Mouse (Mus musculus): ENCODE data around the gene H2-Q4. TPM values are rescaled to one million over a fixed set of nuclear protein-coding genes. Genes with fewer than 3 reads are reported as not detected.
"Not testable (repeated sequence)": the region's sequence is repeated elsewhere in the genome, so short reads cannot be mapped to it uniquely, and the experiment has no call there.

Gene H2-Q4
- polyA plus RNA-seq, 1 experiment from 2014 or later, result 0.59 TPM

DNA sequence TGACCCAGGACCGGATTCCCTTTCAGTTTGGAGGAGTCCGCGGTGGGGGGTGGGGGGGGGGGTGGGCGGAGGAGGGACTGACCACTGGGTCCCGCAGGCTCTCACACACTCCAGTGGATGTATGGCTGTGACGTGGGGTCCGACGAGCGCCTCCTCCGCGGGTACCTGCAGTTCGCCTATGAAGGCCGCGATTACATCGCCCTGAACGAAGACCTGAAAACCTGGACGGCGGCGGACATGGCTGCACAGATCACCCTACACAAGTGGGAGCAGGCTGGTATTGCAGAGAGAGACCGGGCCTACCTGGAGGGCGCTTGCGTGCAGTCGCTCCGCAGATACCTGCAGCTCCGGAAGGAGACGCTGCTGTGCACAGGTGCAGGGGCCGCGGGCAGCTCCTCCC is 46.1 kb downstream of the H2-Q4 start:
- H3K36me3 ChIP-seq (replicated peaks; ENCODE audit: control insufficient read depth, insufficient read depth); H3K9me3 ChIP-seq (ENCODE audit: control insufficient read depth, low read length); DNase-seq (ENCODE audit: low spot score); H3K9ac ChIP-seq; H3K4me1 ChIP-seq (replicated peaks; ENCODE audit: control insufficient read depth, insufficient read depth, low read length); H3K27ac ChIP-seq: not testable (repeated sequence)
- ATAC-seq (ENCODE audit: low FRiP score), result peak; percentile 18; the same call in 1 of the 2 replicates
- Histone ChIP-seq H3K4me2 (replicated peaks) (peak overlapping the region; percentile 66), H3K27me3 (ENCODE audit: control insufficient read depth, insufficient read depth, low read length) (peaks cover 27% of the 10 kb centered on the region), H3K4me3 (replicated peaks; ENCODE audit: low read length) (peak overlapping the region; percentile 36)
- WGBS, result 12% methylated on average over 26 of the region's 28 CpGs

- peaks cover 16% of the 10 kb centered on the region for H3K27me3 ChIP-seq (ENCODE audit: control insufficient read depth, insufficient read depth, low read length)
- H3K4me1 ChIP-seq (replicated peaks; ENCODE audit: control insufficient read depth, insufficient read depth, low read length); H3K9me3 ChIP-seq (ENCODE audit: control insufficient read depth, low read length); ATAC-seq (ENCODE audit: low FRiP score); H3K27ac ChIP-seq; H3K36me3 ChIP-seq (replicated peaks; ENCODE audit: control insufficient read depth, insufficient read depth); DNase-seq (ENCODE audit: low spot score); H3K4me2 ChIP-seq (replicated peaks); H3K4me3 ChIP-seq (replicated peaks; ENCODE audit: low read length); H3K9ac ChIP-seq: not testable (repeated sequence)
- WGBS, result 90% methylated on average over 6 of the region's 6 CpGs
Measured at GRCm38 (mm10) chr17:35428883-35429282, 49.5 kb downstream of the H2-Q4 start.

- H3K9ac ChIP-seq; H3K4me3 ChIP-seq (replicated peaks; ENCODE audit: low read length); H3K9me3 ChIP-seq (ENCODE audit: control insufficient read depth, low read length); ATAC-seq (ENCODE audit: low FRiP score); H3K36me3 ChIP-seq (replicated peaks; ENCODE audit: control insufficient read depth, insufficient read depth); H3K27me3 ChIP-seq (ENCODE audit: control insufficient read depth, insufficient read depth, low read length); H3K4me2 ChIP-seq (replicated peaks); H3K4me1 ChIP-seq (replicated peaks; ENCODE audit: control insufficient read depth, insufficient read depth, low read length); DNase-seq (ENCODE audit: low spot score); H3K27ac ChIP-seq: not testable (repeated sequence)
- WGBS, result 84% methylated on average over 6 of the region's 6 CpGs
Measured at GRCm38 (mm10) chr17:35430671-35431070, 51.3 kb downstream of the H2-Q4 start.

- not testable (repeated sequence) for H3K36me3 ChIP-seq (replicated peaks; ENCODE audit: control insufficient read depth, insufficient read depth); H3K4me1 ChIP-seq (replicated peaks; ENCODE audit: control insufficient read depth, insufficient read depth, low read length); H3K27ac ChIP-seq; DNase-seq (ENCODE audit: low spot score); H3K27me3 ChIP-seq (ENCODE audit: control insufficient read depth, insufficient read depth, low read length); H3K4me3 ChIP-seq (replicated peaks; ENCODE audit: low read length); H3K9me3 ChIP-seq (ENCODE audit: control insufficient read depth, low read length); H3K4me2 ChIP-seq (replicated peaks); H3K9ac ChIP-seq; ATAC-seq (ENCODE audit: low FRiP score)
- 87% methylated on average over 3 of the region's 3 CpGs for WGBS
Measured at GRCm38 (mm10) chr17:35432167-35432566, 52.8 kb downstream of the H2-Q4 start.

DNA sequence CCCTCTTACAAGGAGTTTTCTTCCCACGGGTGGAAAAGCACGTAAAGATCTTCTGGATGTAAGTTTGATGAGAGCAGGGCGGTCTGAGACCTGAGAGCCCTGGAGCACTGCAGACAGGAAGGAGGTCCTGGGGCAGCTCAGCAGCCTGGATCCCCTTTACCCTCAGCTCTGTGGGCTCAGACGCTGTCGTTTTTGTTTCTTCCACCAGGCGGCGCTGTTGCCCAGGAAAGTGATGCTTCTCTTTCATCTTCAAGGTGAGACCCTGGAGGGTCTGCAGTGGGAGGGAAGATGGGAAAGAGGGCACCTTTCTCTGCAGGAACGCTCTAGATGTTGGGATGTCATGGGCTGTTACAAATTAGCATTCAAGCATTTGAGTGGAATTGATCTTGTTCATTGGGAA is 55.4 kb downstream of the H2-Q4 start:
- H3K4me3 ChIP-seq (replicated peaks; ENCODE audit: low read length); H3K4me1 ChIP-seq (replicated peaks; ENCODE audit: control insufficient read depth, insufficient read depth, low read length); H3K27ac ChIP-seq; H3K36me3 ChIP-seq (replicated peaks; ENCODE audit: control insufficient read depth, insufficient read depth); H3K9me3 ChIP-seq (ENCODE audit: control insufficient read depth, low read length); H3K4me2 ChIP-seq (replicated peaks); ATAC-seq (ENCODE audit: low FRiP score); H3K9ac ChIP-seq; H3K27me3 ChIP-seq (ENCODE audit: control insufficient read depth, insufficient read depth, low read length): not testable (repeated sequence)
- WGBS, result 10% methylated on average over 8 of the region's 8 CpGs
- DNase-seq (ENCODE audit: low spot score), result peak; percentile 68

Other genes with a start within 250 kb of the H2-Q4 start
- gene Apom, start 247.6 kb upstream of the H2-Q4 start, polyA plus RNA-seq (2014; fragmentation: Nextera tagmentation; extraction: Ambion mirVana), result 0.39 TPM in 1 of 2 replicates, not detected in the other
- 90.2 and 98.2 TPM in 2 replicates for gene Bag6, start 244.4 kb upstream of the H2-Q4 start, polyA plus RNA-seq (2014; fragmentation: Nextera tagmentation; extraction: Ambion mirVana)
- 152 and 168 TPM in 2 replicates for gene Prrc2a, start 214.7 kb upstream of the H2-Q4 start, polyA plus RNA-seq (2014; fragmentation: Nextera tagmentation; extraction: Ambion mirVana)
- 7.8 and 8.7 TPM in 2 replicates for gene Aif1, start 203.5 kb upstream of the H2-Q4 start, polyA plus RNA-seq (2014; fragmentation: Nextera tagmentation; extraction: Ambion mirVana)
- 8.2 and 13.3 TPM in 2 replicates for gene Lst1, start 191.2 kb upstream of the H2-Q4 start, polyA plus RNA-seq (2014; fragmentation: Nextera tagmentation; extraction: Ambion mirVana)
- 0.29 and 0.39 TPM in 2 replicates for gene Ltb, start 185.2 kb upstream of the H2-Q4 start, polyA plus RNA-seq (2014; fragmentation: Nextera tagmentation; extraction: Ambion mirVana)
- not detected in 2 replicates for gene Tnf, start 177.6 kb upstream of the H2-Q4 start, polyA plus RNA-seq (2014; fragmentation: Nextera tagmentation; extraction: Ambion mirVana)
- gene Lta, start 174.3 kb upstream of the H2-Q4 start, polyA plus RNA-seq (2014; fragmentation: Nextera tagmentation; extraction: Ambion mirVana), result 0.23 and 0.55 TPM in 2 replicates
- not detected in 2 replicates for gene Gm16181, start 158.8 kb upstream of the H2-Q4 start, polyA plus RNA-seq (2014; fragmentation: Nextera tagmentation; extraction: Ambion mirVana)
- 122 and 138 TPM in 2 replicates for gene Atp6v1g2, start 146.0 kb upstream of the H2-Q4 start, polyA plus RNA-seq (2014; fragmentation: Nextera tagmentation; extraction: Ambion mirVana)
- 3.5 and 3.8 TPM in 2 replicates for gene Nfkbil1, start 143.8 kb upstream of the H2-Q4 start, polyA plus RNA-seq (2014; fragmentation: Nextera tagmentation; extraction: Ambion mirVana)
- 341 and 346 TPM in 2 replicates for gene Ddx39b, start 137.9 kb upstream of the H2-Q4 start, polyA plus RNA-seq (2014; fragmentation: Nextera tagmentation; extraction: Ambion mirVana)
- 95.5 and 98.1 TPM in 2 replicates for gene H2-D1, start 116.9 kb upstream of the H2-Q4 start, polyA plus RNA-seq (2014; fragmentation: Nextera tagmentation; extraction: Ambion mirVana)
- gene H2-Q1, start 59.2 kb upstream of the H2-Q4 start, polyA plus RNA-seq (2014; fragmentation: Nextera tagmentation; extraction: Ambion mirVana), result 0.25 and 0.27 TPM in 2 replicates
- gene H2-Q2, start 37.4 kb upstream of the H2-Q4 start, polyA plus RNA-seq (2014; fragmentation: Nextera tagmentation; extraction: Ambion mirVana), result 3.0 and 3.1 TPM in 2 replicates
- 0.44 and 0.71 TPM in 2 replicates for gene H2-Q6, start 45.2 kb downstream of the H2-Q4 start, polyA plus RNA-seq (2014; fragmentation: Nextera tagmentation; extraction: Ambion mirVana)
- gene H2-Q7, start 59.5 kb downstream of the H2-Q4 start, polyA plus RNA-seq (2014; fragmentation: Nextera tagmentation; extraction: Ambion mirVana), result 2.8 and 2.9 TPM in 2 replicates
- not detected in 2 replicates for gene H2-Q10, start 90.5 kb downstream of the H2-Q4 start, polyA plus RNA-seq (2014; fragmentation: Nextera tagmentation; extraction: Ambion mirVana)
- not detected in 2 replicates for gene Pou5f1, start 126.4 kb downstream of the H2-Q4 start, polyA plus RNA-seq (2014; fragmentation: Nextera tagmentation; extraction: Ambion mirVana)
- 12.3 and 16.5 TPM in 2 replicates for gene Tcf19, start 137.2 kb downstream of the H2-Q4 start, polyA plus RNA-seq (2014; fragmentation: Nextera tagmentation; extraction: Ambion mirVana)
- 2.8 and 3.5 TPM in 2 replicates for gene Cchcr1, start 137.5 kb downstream of the H2-Q4 start, polyA plus RNA-seq (2014; fragmentation: Nextera tagmentation; extraction: Ambion mirVana)
- 0.26 and 0.72 TPM in 2 replicates for gene Psors1c2, start 153.6 kb downstream of the H2-Q4 start, polyA plus RNA-seq (2014; fragmentation: Nextera tagmentation; extraction: Ambion mirVana)
- gene Cdsn, start 172.5 kb downstream of the H2-Q4 start, polyA plus RNA-seq (2014; fragmentation: Nextera tagmentation; extraction: Ambion mirVana), result 0.22 and 0.25 TPM in 2 replicates
- gene 2300002M23Rik, start 187.8 kb downstream of the H2-Q4 start, polyA plus RNA-seq (2014; fragmentation: Nextera tagmentation; extraction: Ambion mirVana), result not detected in 2 replicates
- not detected in 2 replicates for gene Sfta2, start 221.9 kb downstream of the H2-Q4 start, polyA plus RNA-seq (2014; fragmentation: Nextera tagmentation; extraction: Ambion mirVana)
- not detected in 2 replicates for gene Gm9573, start 247.0 kb downstream of the H2-Q4 start, polyA plus RNA-seq (2014; fragmentation: Nextera tagmentation; extraction: Ambion mirVana)

Measured in hindbrain, embryonic 14.5 days (tissue).